Mouse (Mus musculus) liver, postnatal 0 days (tissue): ENCODE measurements at regions not wholly inside any gene's neighbourhood (a gene's known extent, or its start where the extent isn't known, plus 50 kb on each side); places are given as distances from the start of the nearest gene placed in this dataset.

Experiments used
- CTCF ChIP-seq: sonication (generic); IDR thresholded peaks from 2 replicates; pipeline ENCODE4 v1.5.1; 2016; ENCODE audit warnings: antibody characterized with exemption, low read depth
- EP300 ChIP-seq: IDR thresholded peaks from 2 replicates; pipeline ENCODE4 v1.6.1; 2016; ENCODE audit warnings: antibody characterized with exemption, low read depth, mild to moderate bottlenecking

DNA sequence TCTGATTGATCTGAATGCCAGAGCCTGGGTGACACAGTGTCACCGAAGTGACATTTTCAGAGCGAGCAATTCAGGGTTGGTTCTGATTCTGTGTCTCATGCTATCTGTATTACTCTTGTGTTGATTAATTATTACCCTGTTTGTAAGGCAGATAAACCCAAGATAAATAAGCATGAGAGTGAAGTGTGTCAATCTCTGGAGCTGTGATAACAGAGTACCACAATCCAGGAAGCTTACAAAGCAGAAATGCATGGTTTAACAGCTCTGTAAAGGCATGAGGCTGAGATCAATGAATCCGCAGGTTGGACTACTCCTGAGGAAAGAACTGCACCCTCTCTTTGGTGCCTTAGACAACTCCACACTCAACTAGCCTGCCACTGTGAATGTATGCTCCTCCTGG, 218.5 kb upstream of the Tle4 start:
- TF ChIP-seq EP300 (no peak), CTCF (no peak)
